ENCODE assay signal across 9 mouse cellular contexts in genomic region chr2:23006219-23006618, GRCm38 (mm10). TPM values are rescaled to one million over a fixed set of nuclear protein-coding genes. Genes with fewer than 3 reads are reported as not detected.
DNase-seq lines count a peak whose midpoint lies in the region; ATAC-seq and TF ChIP-seq lines count a peak whose summit lies in the region.
"Had no signal": no experiment of that assay in that cellular context is flagged by ENCODE, and none has a peak within 500 bp of the region (broad histone marks: within the 10 kb centered on the region; RNA-seq: fewer than 3 reads in every experiment).

No protein-coding gene starts in this region.

- H3K36me3 ChIP-seq in liver, embryonic 12.5 days = peaks cover 21% of the 10 kb centered on the region
- no peaks in the 10 kb centered on the region for H3K36me3 ChIP-seq in liver, embryonic 11.5 days (ENCODE audit: control insufficient read depth, insufficient read depth, low read length)
- no peaks in the 10 kb centered on the region; the same call in 1 of the 2 replicates for H3K36me3 ChIP-seq in ES-Bruce4 (ENCODE audit: control insufficient read depth, insufficient read depth, low read length, poor library complexity, severe bottlenecking)

- no peak for TF ChIP-seq CTCF in ES-Bruce4 (IDR thresholded peaks at IDR 0.05; ENCODE audit: low read depth, low read length)

- H3K27ac ChIP-seq in liver, embryonic 12.5 days = no peak overlapping the region
- no peak overlapping the region for H3K27ac ChIP-seq in liver, embryonic 11.5 days (ENCODE audit: low read depth, low read length)
- H3K27ac ChIP-seq in ES-Bruce4 (ENCODE audit: insufficient read depth, low read length) = peak overlapping the region; percentile 66
- H3K27ac ChIP-seq: heart, embryonic 13.5 days had no signal

- no peak overlapping the region for H3K4me3 ChIP-seq in liver, embryonic 12.5 days
- no peak overlapping the region for H3K4me3 ChIP-seq in liver, embryonic 11.5 days (ENCODE audit: low read depth, low read length)
- no peak overlapping the region for H3K4me3 ChIP-seq in ES-Bruce4 (ENCODE audit: low read depth, low read length)
- H3K4me3 ChIP-seq: heart, embryonic 13.5 days had no signal

- peaks cover 23% of the 10 kb centered on the region for H3K4me1 ChIP-seq in liver, embryonic 12.5 days
- peaks cover 3% of the 10 kb centered on the region; the same call in 1 of the 2 replicates for H3K4me1 ChIP-seq in liver, embryonic 11.5 days (replicated peaks; ENCODE audit: control insufficient read depth, insufficient read depth, low read length)
- H3K4me1 ChIP-seq in ES-Bruce4 (ENCODE audit: control insufficient read depth, insufficient read depth, low read length) = peaks cover 8% of the 10 kb centered on the region

- no peak overlapping the region for H3K4me2 ChIP-seq in liver, embryonic 12.5 days
- H3K4me2 ChIP-seq in liver, embryonic 11.5 days = no peak overlapping the region
- H3K4me2 ChIP-seq: heart, embryonic 13.5 days had no signal

- ATAC-seq in liver, embryonic 12.5 days = peak; percentile 63
- ATAC-seq in liver, embryonic 11.5 days (replicated peaks; ENCODE audit: low FRiP score) = no peak

- no peak for DNase-seq in liver, embryonic 11.5 days (ENCODE audit: low spot score)
- peak; percentile 80 for DNase-seq in ZHBTc4 (ENCODE audit: low read depth, low spot score)
- DNase-seq in large intestine, adult 2 months (ENCODE audit: low read depth, low spot score) = peak; percentile 18
- no peak for DNase-seq in frontal cortex, postnatal 25 days (ENCODE audit: low spot score in 2 of 2)
- DNase-seq in right cerebral cortex, postnatal 10 days (ENCODE audit: low spot score in 2 of 2) = no peak
- DNase-seq: kidney, postnatal 14 days had no signal

- H3K27me3 ChIP-seq in liver, embryonic 12.5 days (replicated peaks) = no peaks in the 10 kb centered on the region
- no peaks in the 10 kb centered on the region for H3K27me3 ChIP-seq in liver, embryonic 11.5 days (replicated peaks; ENCODE audit: control insufficient read depth, insufficient read depth, low read length)
- no peaks in the 10 kb centered on the region for H3K27me3 ChIP-seq in ES-Bruce4 (ENCODE audit: control insufficient read depth, insufficient read depth, low read length, poor library complexity, severe bottlenecking)
- H3K27me3 ChIP-seq: heart, embryonic 13.5 days had no signal

- 54% methylated on average over 6 of the region's 6 CpGs for WGBS in liver, embryonic 12.5 days (ENCODE audit: insufficient replicate concordance)
- WGBS in liver, embryonic 11.5 days = 67% methylated on average over 6 of the region's 6 CpGs
- WGBS in large intestine, adult 2 months = 42% methylated on average over 6 of the region's 6 CpGs

- H3K9me3 ChIP-seq in liver, embryonic 12.5 days (replicated peaks) = no peaks in the 10 kb centered on the region; the same call in 1 of the 2 replicates
- no peaks in the 10 kb centered on the region for H3K9me3 ChIP-seq in liver, embryonic 11.5 days (ENCODE audit: control insufficient read depth, low read length)
- no peaks in the 10 kb centered on the region for H3K9me3 ChIP-seq in ES-Bruce4 (replicated peaks; ENCODE audit: control insufficient read depth, insufficient read depth, low read length, poor library complexity, severe bottlenecking)
- H3K9me3 ChIP-seq: heart, embryonic 13.5 days had no signal

- no peak overlapping the region for H3K9ac ChIP-seq in liver, embryonic 12.5 days
- H3K9ac ChIP-seq in liver, embryonic 11.5 days (ENCODE audit: low read depth, low read length) = no peak overlapping the region
- no peak overlapping the region for H3K9ac ChIP-seq in ES-Bruce4 (ENCODE audit: low read depth, poor library complexity, severe bottlenecking)
- H3K9ac ChIP-seq: heart, embryonic 13.5 days had no signal

- no peak for TF ChIP-seq POLR2A in ES-Bruce4 (IDR thresholded peaks at IDR 0.05; ENCODE audit: insufficient read depth, low read length)

- 0 out of 2 replicates have a peak, but pooled peaks have one; percentile 4 for TF ChIP-seq EP300 in ES-Bruce4 (IDR thresholded peaks at IDR 0.05; ENCODE audit: insufficient read depth, low read depth, low read length)

RNA-seq across cellular contexts. Expression of gene Abi1, which starts 33.8 kb away (rescaled TPM):
- 21.0 and 21.3 TPM in 2 replicates for polyA plus RNA-seq in liver, embryonic 12.5 days (2016; fragmentation: Nextera tagmentation; extraction: Ambion mirVana)
- 31.2 and 33.3 TPM in 2 replicates for polyA plus RNA-seq in liver, embryonic 11.5 days (2014; fragmentation: Nextera tagmentation; extraction: Ambion mirVana)
- polyA plus RNA-seq in ES-Bruce4 (2011; ENCODE audit: insufficient read depth, insufficient read length, low read depth, missing spikeins) = 103 and 104 TPM in 2 replicates
- 80.1 and 120 TPM in 2 replicates for polyA plus RNA-seq in large intestine, adult 2 months (2012; rRNA removed)

Comparison
In these comparisons a context has a peak if more than half of its experiments do, and no peak if none do; other contexts are left out.
1. DNase-seq: peak in ZHBTc4 (single experiment) and large intestine, adult 2 months (single experiment); none in liver, embryonic 11.5 days (single experiment), frontal cortex, postnatal 25 days (0 of 2) and right cerebral cortex, postnatal 10 days (0 of 2).